Mouse (Mus musculus): Measurements from ENCODE around the gene Itga4.

DNA sequence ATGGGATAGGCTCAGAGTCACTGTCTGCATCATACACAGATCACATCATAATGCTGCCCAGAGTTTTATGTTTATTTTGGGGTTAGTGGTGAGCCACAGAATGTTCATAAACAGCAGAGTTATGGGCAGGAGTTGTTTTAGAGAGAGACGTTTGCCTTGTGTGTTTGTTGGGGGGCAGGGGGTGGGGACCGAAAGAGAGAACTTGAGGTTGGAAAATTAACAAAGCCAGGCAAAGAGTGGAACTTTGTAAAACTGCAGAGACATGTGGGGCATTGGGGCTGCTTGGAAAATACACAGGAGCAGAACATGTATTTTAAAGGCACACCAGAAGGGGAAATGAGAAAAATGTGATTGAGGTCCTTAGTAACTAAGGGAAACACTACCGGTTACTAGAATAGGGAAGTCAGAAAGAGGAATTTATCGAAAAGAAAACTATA, 27.4 kb upstream of the Itga4 start:
- TF ChIP-seq POLR2A (IDR thresholded peaks at IDR 0.05; ENCODE audit: insufficient read depth, low read depth, low read length), result no peak
- no peak for TF ChIP-seq CTCF (IDR thresholded peaks at IDR 0.05; ENCODE audit: insufficient read depth, low read depth, low read length)
